Mouse (Mus musculus): Measurements from ENCODE around the gene Upk3b.

Upk3b gene

DNA sequence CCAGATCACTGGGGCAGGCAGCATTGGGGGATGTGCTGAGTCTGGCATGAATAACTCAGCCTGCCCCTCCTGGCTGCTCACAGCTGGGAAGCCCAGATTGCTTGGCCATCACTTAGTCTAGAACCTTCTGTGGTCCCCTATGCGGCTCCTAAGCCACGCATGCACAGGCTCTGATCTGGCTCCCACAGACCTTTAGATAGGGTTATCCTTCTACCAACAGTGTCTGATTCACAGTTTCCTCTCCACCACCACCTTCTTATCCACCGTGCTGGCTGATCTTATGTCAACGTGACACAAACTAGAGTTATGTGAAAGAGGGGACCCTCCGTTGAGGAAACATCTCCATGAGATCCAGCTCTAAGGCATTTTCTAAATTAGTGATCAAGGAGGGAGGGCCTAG, 36.8 kb downstream of the Upk3b start:
- no peak for DNase-seq (ENCODE audit: low spot score in 2 of 2)

DNA sequence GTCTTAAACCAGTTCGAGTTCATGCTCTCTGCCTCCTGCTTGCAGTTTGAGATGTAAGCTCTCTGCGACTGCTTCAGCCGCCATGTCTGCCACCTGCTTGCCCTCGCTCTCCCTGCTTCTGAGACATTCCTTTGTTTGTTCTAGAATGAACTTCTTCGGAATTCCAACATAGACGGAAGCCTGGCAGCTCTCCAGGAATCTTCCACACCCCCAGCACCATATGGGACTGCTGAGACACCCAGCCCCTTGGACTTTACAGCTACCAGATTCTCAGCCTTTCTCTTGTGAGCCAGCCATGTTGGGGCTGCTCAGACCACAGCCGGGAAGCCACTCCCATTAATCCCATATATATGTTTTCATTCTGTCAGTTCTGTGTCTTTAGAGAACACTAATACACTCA, 38.0 kb downstream of the Upk3b start:
- DNase-seq (ENCODE audit: low spot score in 2 of 2), result no peak

DNA sequence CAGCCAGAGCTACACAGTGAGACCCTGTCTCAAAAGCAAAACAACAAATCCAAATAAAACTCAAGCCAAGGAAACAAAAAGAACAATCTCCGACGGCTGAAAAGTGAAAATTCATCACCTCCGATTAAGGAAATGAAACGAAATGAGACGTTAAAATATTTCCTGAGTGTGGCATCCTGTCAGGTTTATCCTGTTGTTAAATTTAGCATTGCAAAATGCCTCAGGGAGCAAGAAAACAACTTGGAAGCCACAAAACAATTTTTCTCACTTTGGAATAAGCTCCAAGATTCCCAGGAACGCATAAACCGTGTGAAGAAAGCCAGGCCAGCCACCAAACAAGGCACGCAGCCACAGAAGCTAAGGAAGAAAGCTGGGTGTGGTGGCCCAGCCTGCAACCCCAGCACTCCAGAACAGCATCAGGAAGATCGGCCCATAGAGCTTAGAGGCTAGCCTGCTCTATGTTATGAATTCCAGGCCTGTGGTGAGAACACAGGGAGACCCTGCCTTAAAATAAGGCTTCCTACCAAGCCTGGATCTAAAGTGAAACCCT, 38.8 kb downstream of the Upk3b start:
- no peak for DNase-seq (ENCODE audit: low spot score in 2 of 2)

DNA sequence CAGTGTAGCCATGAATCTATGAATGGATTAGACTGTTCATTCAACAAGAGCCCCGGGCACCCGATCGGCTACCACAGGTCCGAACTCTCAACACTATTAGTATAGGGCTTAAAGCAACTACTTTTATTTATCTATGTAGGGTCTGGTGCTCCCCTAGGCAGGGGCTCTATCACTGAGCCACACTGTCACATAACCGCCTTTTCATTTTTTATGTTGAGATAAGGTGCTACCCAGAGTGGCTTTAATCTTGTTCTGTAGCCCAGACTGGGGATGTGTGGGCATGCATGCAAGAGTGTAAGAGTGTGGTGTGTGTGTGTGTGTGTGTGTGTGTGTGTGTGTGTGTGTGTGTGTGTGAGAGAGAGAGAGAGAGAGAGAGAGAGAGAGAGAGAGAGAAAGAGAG, 39.8 kb downstream of the Upk3b start:
- DNase-seq (ENCODE audit: low spot score in 2 of 2), result no peak

DNA sequence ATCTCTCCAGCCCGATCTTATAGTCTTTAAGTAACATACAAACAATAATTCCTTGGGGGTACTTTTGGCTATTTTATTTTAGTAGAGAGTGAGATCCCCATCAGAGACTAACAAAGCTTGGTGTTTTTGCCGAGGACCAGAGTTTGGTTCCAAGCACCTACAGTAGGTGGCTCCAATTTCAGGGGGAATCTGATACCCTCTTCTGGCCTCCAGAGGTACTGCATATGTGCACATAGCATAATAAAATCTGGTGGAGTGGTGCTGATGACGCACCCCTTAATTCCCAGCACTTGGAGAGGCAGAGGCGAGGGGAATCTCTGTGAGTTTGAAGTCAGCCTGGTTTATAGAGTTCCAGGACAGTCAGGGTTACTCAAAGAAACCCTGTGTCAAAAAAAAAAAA, 44.0 kb downstream of the Upk3b start:
- no peak for DNase-seq (ENCODE audit: low spot score in 2 of 2)

DNA sequence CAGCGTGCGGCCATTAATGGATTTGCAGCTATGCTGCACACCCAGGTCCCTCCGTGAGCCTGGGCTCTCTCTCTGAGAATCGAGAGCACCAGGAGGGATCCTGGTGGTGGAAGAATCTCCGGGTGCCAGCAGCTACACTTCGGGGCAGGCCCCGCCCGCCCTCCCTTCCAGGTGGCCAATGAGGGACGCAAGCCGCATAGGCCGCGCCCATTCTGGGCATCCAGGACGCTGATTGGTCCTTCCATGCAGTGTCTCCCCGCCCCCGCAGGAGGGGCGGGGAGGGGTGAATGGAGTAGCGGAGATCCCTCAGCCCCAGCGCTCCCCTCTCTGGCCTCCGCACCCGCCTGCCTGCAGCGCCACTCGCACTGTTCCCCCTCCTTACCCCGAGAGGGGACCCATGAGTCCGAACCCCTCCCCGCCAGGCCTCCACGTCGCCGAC, 45.4 kb downstream of the Upk3b start, which contains the start of gene Rasa4:
TSS of gene Rasa4 (plus strand) at position 248 of the 439 bp plus-strand sequence.
- peak; percentile 77 to 90 for DNase-seq (ENCODE audit: low spot score in 2 of 2)

DNA sequence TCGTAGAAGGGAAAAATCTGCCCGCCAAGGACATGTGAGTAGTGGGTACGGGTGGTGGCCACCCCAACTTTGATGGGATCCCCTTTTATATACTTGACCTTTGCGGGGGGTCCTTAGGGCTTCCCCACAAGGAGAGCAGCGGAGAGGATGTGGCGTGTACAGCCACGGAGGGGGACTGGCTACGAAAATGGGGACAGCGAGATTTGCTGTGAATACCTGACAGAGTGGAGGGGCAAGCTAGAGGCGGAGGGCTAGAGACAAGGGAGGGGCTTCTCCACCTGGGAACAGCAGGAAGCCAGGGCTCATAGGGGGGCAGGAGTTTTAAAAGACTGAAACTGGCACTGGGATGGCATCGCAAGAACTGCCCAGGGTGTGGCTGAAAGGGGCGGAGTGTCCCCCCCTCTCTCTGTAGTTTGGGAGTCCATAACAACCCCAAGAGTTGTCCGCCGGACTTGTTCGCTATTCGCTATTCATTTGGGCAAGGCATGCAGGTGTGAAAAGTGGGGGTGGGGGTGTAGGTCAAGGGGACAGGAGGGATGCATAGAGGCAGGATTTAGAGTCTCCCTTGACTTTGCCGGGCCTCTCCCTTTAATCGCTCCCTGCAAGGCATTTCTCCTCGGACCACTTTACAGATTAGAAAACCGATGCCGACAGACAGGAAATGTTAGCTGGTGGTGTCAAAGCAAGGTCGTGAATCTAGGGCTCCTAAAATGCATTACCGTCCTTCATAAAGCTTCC, 46.0 kb downstream of the Upk3b start:
- no peak for DNase-seq (ENCODE audit: low spot score in 2 of 2)

DNA sequence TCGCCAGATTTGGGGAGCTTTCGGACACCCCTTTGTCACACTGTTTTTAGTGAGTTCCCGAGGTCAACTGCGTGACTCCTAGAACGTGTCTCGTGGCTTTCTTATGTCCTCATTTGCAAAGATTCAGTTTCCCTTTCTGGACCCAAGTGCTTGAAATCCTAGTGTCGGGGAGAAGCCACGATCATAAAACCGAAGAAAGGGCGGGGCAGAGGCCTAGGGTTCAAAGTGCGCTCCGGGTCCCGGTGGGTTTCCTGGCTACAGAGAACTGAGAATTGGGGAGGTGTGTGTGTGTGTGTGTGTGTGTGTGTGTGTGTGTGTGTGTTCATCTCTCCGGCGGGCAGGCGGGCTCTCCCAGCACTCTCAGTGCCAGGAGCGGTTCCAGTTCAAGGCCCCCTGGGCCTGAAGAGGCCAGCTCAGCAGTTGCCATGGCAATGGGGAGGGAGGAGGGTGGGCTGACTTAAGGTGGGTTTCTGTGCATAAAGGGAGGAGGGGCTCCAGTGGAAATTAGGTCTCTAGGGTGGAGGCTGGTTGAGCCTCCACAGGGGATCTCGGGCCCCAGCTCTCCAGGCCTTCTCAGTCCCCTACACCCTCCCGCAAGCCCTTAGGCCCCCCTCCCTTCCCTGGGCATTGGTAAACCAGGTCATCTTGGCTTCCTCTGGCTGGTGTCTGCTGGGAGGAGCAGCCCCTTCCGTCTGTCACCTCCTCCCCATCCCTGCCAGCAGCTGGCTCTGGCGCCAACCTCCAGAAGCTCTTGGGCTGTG, 46.8 kb downstream of the Upk3b start:
- peak in 1 of 2 experiments; percentile 38 for DNase-seq (ENCODE audit: low spot score in 2 of 2)

DNA sequence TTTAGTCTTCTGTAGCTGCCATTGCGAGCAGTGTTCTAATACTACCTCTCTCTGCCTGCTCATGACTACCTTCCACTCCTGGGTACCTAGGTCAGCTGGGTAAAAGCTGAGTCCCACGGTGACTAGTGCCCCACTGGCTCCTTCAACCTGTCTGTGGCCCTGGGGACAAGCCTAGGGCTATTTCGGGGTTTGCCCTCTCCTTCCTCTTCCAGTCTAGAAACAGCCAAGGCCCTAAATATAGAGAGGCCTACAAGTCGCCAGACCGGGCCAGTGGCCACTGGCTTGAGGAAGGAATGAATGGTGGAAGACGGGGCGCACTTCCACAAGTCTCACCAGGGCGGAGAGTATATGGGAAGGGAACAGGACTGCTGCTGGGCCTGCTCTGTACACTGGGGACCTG, 48.0 kb downstream of the Upk3b start:
- DNase-seq (ENCODE audit: low spot score in 2 of 2), result no peak

DNA sequence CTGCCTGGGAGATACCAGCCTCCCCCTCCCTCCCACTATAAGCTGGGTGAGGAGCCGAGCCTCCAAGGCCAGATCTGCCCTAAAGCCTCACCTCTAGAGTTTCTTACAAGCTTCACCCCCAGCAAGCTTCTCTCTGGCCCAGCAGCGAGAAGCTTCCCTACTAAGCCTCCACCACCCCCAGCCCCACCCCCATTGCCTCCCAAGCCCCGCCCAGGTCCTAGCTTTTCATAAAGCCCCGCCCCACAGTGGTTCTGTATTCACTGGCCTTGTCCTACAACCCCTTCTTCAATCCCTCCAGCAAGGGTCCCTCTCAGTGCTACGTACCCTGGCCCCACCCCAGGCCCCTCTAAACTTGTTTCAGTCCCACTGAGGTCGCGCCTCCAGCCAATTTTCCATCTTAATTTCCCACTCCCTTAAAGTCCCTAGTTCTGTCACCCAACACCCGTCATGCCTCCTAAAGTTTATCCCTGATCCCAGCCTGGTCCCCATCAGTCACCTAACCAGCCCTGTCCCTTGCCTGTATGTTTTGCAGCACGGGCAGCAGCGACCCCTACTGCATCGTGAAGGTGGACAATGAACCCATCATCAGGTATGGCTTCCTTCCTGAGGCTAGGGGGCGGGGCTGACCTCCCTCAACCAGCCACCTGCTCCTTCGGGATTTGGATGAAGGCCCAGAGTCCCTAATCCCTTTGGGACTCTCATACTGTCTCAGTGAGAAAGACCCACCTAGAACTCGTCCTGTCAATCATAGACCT, 50.7 kb downstream of the Upk3b start:
- DNase-seq (ENCODE audit: low spot score in 2 of 2), result no peak

DNA sequence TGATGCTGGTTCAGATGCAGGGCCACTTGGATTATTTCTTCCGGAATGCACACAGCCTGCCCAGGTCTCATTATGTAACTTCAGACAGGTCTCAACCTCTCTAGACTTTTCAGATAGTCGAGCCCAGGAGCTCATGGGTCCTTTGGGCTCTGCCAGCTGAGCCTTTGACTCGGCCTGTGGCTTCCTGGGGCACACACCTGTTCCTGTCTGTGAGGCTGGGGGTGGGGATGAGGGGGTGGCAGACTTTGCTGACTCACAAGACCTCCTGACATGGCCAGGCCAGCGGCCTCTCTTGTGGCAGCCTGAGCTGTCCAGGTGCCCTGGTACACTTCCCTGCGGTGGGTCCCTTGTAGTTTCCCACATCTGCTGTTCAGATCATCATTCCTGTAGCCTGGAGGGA, 53.6 kb downstream of the Upk3b start:
- no peak for DNase-seq (ENCODE audit: low spot score in 2 of 2)

DNA sequence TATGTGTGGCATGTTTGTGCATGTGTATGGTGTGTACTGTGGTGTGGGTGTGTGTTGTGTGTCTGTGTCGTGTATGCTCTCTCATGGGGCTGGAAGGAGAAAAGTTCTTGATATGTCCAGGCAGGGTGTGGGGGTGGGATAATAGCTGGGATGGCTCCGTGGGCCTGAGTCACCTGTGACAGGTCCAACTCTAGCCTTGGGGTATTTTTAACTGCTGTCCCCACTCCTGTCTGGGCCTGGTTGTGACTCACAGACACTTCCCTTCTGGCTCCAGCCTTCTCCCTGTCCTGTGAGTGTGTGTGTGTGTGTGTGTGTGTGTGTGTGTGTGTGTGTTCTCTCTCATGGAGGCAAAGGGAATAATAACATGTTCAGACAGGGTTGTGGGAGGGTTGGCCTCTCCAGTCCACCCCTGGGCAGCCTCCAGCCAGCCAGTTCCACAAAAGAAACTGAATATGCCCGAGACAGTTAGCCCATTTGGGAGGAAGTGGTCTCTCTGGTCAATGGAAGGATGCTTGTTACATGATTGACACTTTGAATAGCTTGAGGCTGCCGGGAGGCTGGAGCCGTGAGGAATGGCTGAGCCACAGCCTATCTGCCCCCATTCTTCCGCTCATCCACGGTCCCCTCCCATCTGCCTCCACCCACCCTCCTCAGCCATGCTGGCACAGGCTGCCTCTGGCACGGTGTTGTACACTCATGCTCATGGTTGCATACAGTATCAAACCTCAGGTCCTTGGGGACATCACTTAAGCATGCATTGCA, 56.1 kb downstream of the Upk3b start:
- DNase-seq (ENCODE audit: low spot score in 2 of 2), result no peak

DNA sequence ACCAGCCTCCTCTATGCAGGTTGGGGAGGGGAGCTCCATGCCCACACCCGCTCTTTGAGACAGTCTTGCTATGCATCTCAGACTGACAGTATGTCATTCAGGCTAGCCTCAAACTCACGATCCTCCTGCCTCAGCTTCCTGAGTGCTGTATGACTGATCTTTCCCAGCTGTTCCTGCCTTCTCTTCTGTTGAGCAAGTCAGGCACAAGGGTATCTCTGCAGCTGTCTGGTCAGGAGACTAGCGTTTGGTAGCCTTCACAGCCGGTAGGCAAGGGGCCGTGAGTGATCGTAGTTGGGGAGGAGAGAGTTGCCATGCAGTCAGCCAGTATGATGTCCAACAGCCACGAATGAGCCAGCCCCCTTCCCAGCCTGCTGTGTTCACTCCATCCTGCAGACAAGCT, 56.8 kb downstream of the Upk3b start:
- DNase-seq (ENCODE audit: low spot score in 2 of 2), result no peak
